Mouse (Mus musculus) CD4-positive naive resting alpha-beta T cell, adult 76 days (primary cell): Measurements from ENCODE around the gene Akr1b7. TPM values are rescaled to one million over a fixed set of nuclear protein-coding genes. Genes with fewer than 3 reads are reported as not detected.

Experiments
- total RNA-seq: library from RNA; stranded (reverse); gene quantifications from one replicate; pipeline ENCODE4 v1.2.4, GENCODE M21; 2023

Gene Akr1b7
- total RNA-seq: not detected

DNA sequence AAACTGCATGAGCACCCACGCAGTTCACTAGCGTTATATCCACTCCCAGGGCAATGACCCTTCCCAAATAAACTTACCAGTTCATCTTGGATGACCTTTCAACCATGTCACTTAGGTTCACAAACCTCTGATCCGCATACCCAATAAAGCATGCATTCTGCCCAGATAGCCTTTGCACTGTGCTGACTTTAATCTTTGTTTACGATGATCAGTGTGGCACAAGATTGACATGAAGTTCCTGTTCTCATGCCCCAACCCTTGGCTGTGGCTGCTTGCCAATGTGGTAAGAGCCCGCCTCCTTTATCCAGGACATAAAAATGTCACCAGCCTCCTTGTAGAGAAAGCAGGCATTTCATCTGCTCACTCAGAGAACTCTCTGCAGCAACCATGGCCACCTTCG, at the start of gene Akr1b7:
TSS of gene Akr1b7 (plus strand) at position 312 of the 400 bp plus-strand sequence.

GRCm38 (mm10) chr6:34384110-34384661, 27.9 kb upstream of the Akr1b7 start, which contains the start of gene Akr1b10:
Gene Akr1b10 (plus strand): TSS chr6:34384218.

Other genes with a start within 250 kb of the Akr1b7 start
- gene Slc35b4, start 235.2 kb upstream of the Akr1b7 start, total RNA-seq: 19.4 TPM
- 121 TPM for gene Akr1b3, start 94.9 kb upstream of the Akr1b7 start, total RNA-seq
- gene Akr1b8, start 58.2 kb upstream of the Akr1b7 start, total RNA-seq: not detected
- gene Akr1b10, start 28.1 kb upstream of the Akr1b7 start, total RNA-seq: 22.0 TPM
- 58.4 TPM for gene Bpgm, start 63.9 kb downstream of the Akr1b7 start, total RNA-seq
- gene Cald1, start 186.2 kb downstream of the Akr1b7 start, total RNA-seq: 1.1 TPM